Mouse (Mus musculus): ENCODE data around the gene Chid1. TPM values are rescaled to one million over a fixed set of nuclear protein-coding genes. Genes with fewer than 3 reads are reported as not detected.

The Chid1 gene
- polyA plus RNA-seq (2016; fragmentation: Nextera tagmentation; extraction: Ambion mirVana) = 40.5 and 45.3 TPM in 2 replicates

- WGBS = 1% methylated on average over 46 of the region's 46 CpGs
- peak within 1 kb of the TSS; percentile 93 for H3K27ac ChIP-seq
Observed at GRCm38 (mm10) chr7:141539556-141540311, at the start of gene Chid1. Gene Chid1, minus strand, starts transcription at chr7:141539857.

GRCm38 (mm10) chr7:141588890-141589289 lies 49.2 kb upstream of the Chid1 start:
- no peak overlapping the region for H3K27ac ChIP-seq
- H3K4me3 ChIP-seq = no peak overlapping the region
- H3K4me1 ChIP-seq = peaks cover 16% of the 10 kb centered on the region
- H3K36me3 ChIP-seq = peaks cover 31% of the 10 kb centered on the region
- DNase-seq (ENCODE audit: low spot score) = no peak
- WGBS = 76% methylated on average over 6 of the region's 6 CpGs
- H3K9me3 ChIP-seq = no peaks in the 10 kb centered on the region
- H3K27me3 ChIP-seq (ENCODE audit: insufficient read depth, poor library complexity, severe bottlenecking) = no peaks in the 10 kb centered on the region

More at GRCm38 (mm10) chr7:141539556-141540311, at the start of gene Chid1:
- H3K27me3 ChIP-seq (ENCODE audit: insufficient read depth, poor library complexity, severe bottlenecking) = no peaks in the 10 kb centered on the region
- peak; percentile 99 for DNase-seq (ENCODE audit: low spot score)
- peak within 1 kb of the TSS; percentile 91 for H3K4me3 ChIP-seq
- no peaks in the 10 kb centered on the region for H3K9me3 ChIP-seq
- no peaks in the 10 kb centered on the region for H3K36me3 ChIP-seq
- peaks cover 20% of the 10 kb centered on the region for H3K4me1 ChIP-seq

GRCm38 (mm10) chr7:141585881-141586280 lies 46.2 kb upstream of the Chid1 start:
- WGBS = 65% methylated on average over 1 of the region's 1 CpGs
- H3K27me3 ChIP-seq (ENCODE audit: insufficient read depth, poor library complexity, severe bottlenecking) = no peaks in the 10 kb centered on the region
- no peak overlapping the region for H3K4me3 ChIP-seq

GRCm38 (mm10) chr7:141585288-141585687 lies 45.6 kb upstream of the Chid1 start:
- Histone ChIP-seq H3K4me3 (no peak overlapping the region), H3K36me3 (peaks cover 18% of the 10 kb centered on the region), H3K27me3 (ENCODE audit: insufficient read depth, poor library complexity, severe bottlenecking) (no peaks in the 10 kb centered on the region), H3K4me1 (peaks cover 18% of the 10 kb centered on the region), H3K27ac (peak overlapping the region; percentile 59; the same call in 1 of the 2 replicates), H3K9me3 (no peaks in the 10 kb centered on the region)
- DNase-seq (ENCODE audit: low spot score) = peak; percentile 93
- 68% methylated on average over 4 of the region's 4 CpGs for WGBS

More at GRCm38 (mm10) chr7:141585881-141586280, 46.2 kb upstream of the Chid1 start:
- Histone ChIP-seq H3K36me3 (peaks cover 24% of the 10 kb centered on the region), H3K27ac (peak overlapping the region; percentile 59; the same call in 1 of the 2 replicates), H3K9me3 (no peaks in the 10 kb centered on the region), H3K4me1 (peaks cover 18% of the 10 kb centered on the region)
- no peak for DNase-seq (ENCODE audit: low spot score)

- DNase-seq (ENCODE audit: low spot score) = no peak
- Histone ChIP-seq H3K27ac (no peak overlapping the region), H3K36me3 (peaks cover 9% of the 10 kb centered on the region; the same call in 1 of the 2 replicates), H3K9me3 (no peaks in the 10 kb centered on the region), H3K4me3 (no peak overlapping the region), H3K4me1 (peaks cover 18% of the 10 kb centered on the region), H3K27me3 (ENCODE audit: insufficient read depth, poor library complexity, severe bottlenecking) (no peaks in the 10 kb centered on the region)
- WGBS = 80% methylated on average over 5 of the region's 5 CpGs
Observed at GRCm38 (mm10) chr7:141584048-141584841, 44.6 kb upstream of the Chid1 start.

- H3K36me3 ChIP-seq = peaks cover 5% of the 10 kb centered on the region; the same call in 1 of the 2 replicates
- DNase-seq (ENCODE audit: low spot score) = no peak
- H3K27me3 ChIP-seq (ENCODE audit: insufficient read depth, poor library complexity, severe bottlenecking) = no peaks in the 10 kb centered on the region
- no peak overlapping the region for H3K27ac ChIP-seq
- no peak overlapping the region for H3K4me3 ChIP-seq
- 79% methylated on average over 7 of the region's 7 CpGs for WGBS
- H3K9me3 ChIP-seq = no peaks in the 10 kb centered on the region
- H3K4me1 ChIP-seq = peaks cover 29% of the 10 kb centered on the region
Observed at GRCm38 (mm10) chr7:141581323-141581722, 41.7 kb upstream of the Chid1 start.

GRCm38 (mm10) chr7:141578943-141579342 lies 39.3 kb upstream of the Chid1 start:
- Histone ChIP-seq H3K27me3 (ENCODE audit: insufficient read depth, poor library complexity, severe bottlenecking) (no peaks in the 10 kb centered on the region), H3K9me3 (no peaks in the 10 kb centered on the region), H3K4me1 (peaks cover 14% of the 10 kb centered on the region; the same call in 1 of the 2 replicates), H3K27ac (no peak overlapping the region), H3K4me3 (no peak overlapping the region), H3K36me3 (peaks cover 5% of the 10 kb centered on the region; the same call in 1 of the 2 replicates)
- 90% methylated on average over 2 of the region's 2 CpGs for WGBS
- DNase-seq (ENCODE audit: low spot score) = no peak

- Histone ChIP-seq H3K4me1 (peaks cover 19% of the 10 kb centered on the region), H3K27me3 (ENCODE audit: insufficient read depth, poor library complexity, severe bottlenecking) (no peaks in the 10 kb centered on the region), H3K4me3 (no peak overlapping the region), H3K9me3 (no peaks in the 10 kb centered on the region), H3K27ac (no peak overlapping the region), H3K36me3 (peaks cover 5% of the 10 kb centered on the region; the same call in 1 of the 2 replicates)
- no peak for DNase-seq (ENCODE audit: low spot score)
- WGBS = 85% methylated on average over 1 of the region's 1 CpGs
Observed at GRCm38 (mm10) chr7:141578511-141578910, 38.9 kb upstream of the Chid1 start.

GRCm38 (mm10) chr7:141577801-141578200 lies 38.1 kb upstream of the Chid1 start:
- H3K36me3 ChIP-seq = peaks cover 5% of the 10 kb centered on the region; the same call in 1 of the 2 replicates
- no peak for DNase-seq (ENCODE audit: low spot score)
- H3K27me3 ChIP-seq (ENCODE audit: insufficient read depth, poor library complexity, severe bottlenecking) = no peaks in the 10 kb centered on the region
- H3K4me1 ChIP-seq = peaks cover 19% of the 10 kb centered on the region
- WGBS = 83% methylated on average over 3 of the region's 3 CpGs
- no peak overlapping the region for H3K4me3 ChIP-seq
- H3K27ac ChIP-seq = no peak overlapping the region
- no peaks in the 10 kb centered on the region for H3K9me3 ChIP-seq

GRCm38 (mm10) chr7:141575481-141575880 lies 35.8 kb upstream of the Chid1 start:
- DNase-seq (ENCODE audit: low spot score) = no peak
- Histone ChIP-seq H3K4me3 (no peak overlapping the region), H3K36me3 (no peaks in the 10 kb centered on the region), H3K4me1 (peaks cover 19% of the 10 kb centered on the region), H3K27ac (no peak overlapping the region), H3K9me3 (no peaks in the 10 kb centered on the region), H3K27me3 (ENCODE audit: insufficient read depth, poor library complexity, severe bottlenecking) (no peaks in the 10 kb centered on the region)
- WGBS = 77% methylated on average over 3 of the region's 3 CpGs

- Histone ChIP-seq H3K4me3 (no peak overlapping the region), H3K9me3 (no peaks in the 10 kb centered on the region), H3K36me3 (peaks cover 5% of the 10 kb centered on the region; the same call in 1 of the 2 replicates), H3K27me3 (ENCODE audit: insufficient read depth, poor library complexity, severe bottlenecking) (no peaks in the 10 kb centered on the region), H3K4me1 (peaks cover 29% of the 10 kb centered on the region), H3K27ac (no peak overlapping the region)
- WGBS = 63% methylated on average over 3 of the region's 3 CpGs
- DNase-seq (ENCODE audit: low spot score) = no peak
Observed at GRCm38 (mm10) chr7:141574041-141574440, 34.4 kb upstream of the Chid1 start.

- H3K4me1 ChIP-seq = peaks cover 36% of the 10 kb centered on the region
- H3K36me3 ChIP-seq = peaks cover 5% of the 10 kb centered on the region; the same call in 1 of the 2 replicates
- 89% methylated on average over 4 of the region's 4 CpGs for WGBS
- no peak overlapping the region for H3K4me3 ChIP-seq
- DNase-seq (ENCODE audit: low spot score) = no peak
- H3K27ac ChIP-seq = no peak overlapping the region
- no peaks in the 10 kb centered on the region for H3K27me3 ChIP-seq (ENCODE audit: insufficient read depth, poor library complexity, severe bottlenecking)
- no peaks in the 10 kb centered on the region for H3K9me3 ChIP-seq
Observed at GRCm38 (mm10) chr7:141570625-141571295, 31.1 kb upstream of the Chid1 start.
